Mouse (Mus musculus): ENCODE measurements around the gene Slc8a1. TPM values are rescaled to one million over a fixed set of nuclear protein-coding genes. Genes with fewer than 3 reads are reported as not detected.

The Slc8a1 gene
- total and polyA plus RNA-seq, 3 experiments = not detected

DNA sequence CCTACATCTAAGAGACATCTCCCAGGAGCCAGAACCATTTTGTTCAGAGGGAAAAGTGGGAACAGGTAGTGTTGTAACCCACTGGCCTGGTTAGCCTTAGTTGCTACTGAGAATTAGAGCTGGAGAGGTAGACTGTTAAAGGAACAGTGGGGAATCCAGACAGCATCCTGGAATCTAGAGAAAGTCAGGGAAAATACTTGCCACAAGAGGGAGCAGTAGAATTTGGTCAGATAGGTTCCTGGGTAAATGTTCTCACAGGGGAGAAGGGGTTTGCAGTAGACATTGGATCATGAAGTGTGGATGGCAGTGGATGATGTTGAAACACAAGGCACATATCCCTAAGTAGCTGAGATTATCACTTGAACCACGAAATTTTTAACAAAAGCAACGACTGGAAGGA, 71.6 kb downstream of the Slc8a1 start:
- H3K9me3 ChIP-seq (replicated peaks; ENCODE audit: low read length) = peaks cover 66% of the 10 kb centered on the region
- dilution Hi-C loops (cut with MboI; ENCODE audit: extremely low pct_ligation_motif_present, extremely low pct_unique_long_range_greater_than_20kb, low sequenced_read_pairs) (no loop called here), in situ Hi-C loops (cut with MboI; ENCODE audit: low pct_ligation_motif_present, low pct_unique_long_range_greater_than_20kb, low sequenced_read_pairs) (no loop called here)

GRCm38 (mm10) chr17:81664916-81665315, 73.3 kb downstream of the Slc8a1 start:
- Histone ChIP-seq H3K4me2 (ENCODE audit: insufficient read depth, low read depth, poor library complexity, severe bottlenecking) (no peak overlapping the region), H3K9me3 (replicated peaks; ENCODE audit: low read length) (peaks cover 57% of the 10 kb centered on the region), H3K4me1 (ENCODE audit: control insufficient read depth in 1 of 2, insufficient read depth in 2 of 2) (no peaks in the 10 kb centered on the region), H3K36me3 (replicated peaks in 1 of 2; ENCODE audit: control insufficient read depth in 1 of 2, insufficient read depth in 1 of 2, low read length in 1 of 2) (no peaks in the 10 kb centered on the region), H3K9ac (ENCODE audit: insufficient read depth, low read depth) (no peak overlapping the region), H3K79me2 (replicated peaks; ENCODE audit: control insufficient read depth, extremely low read depth, insufficient read depth, poor library complexity, severe bottlenecking) (no peaks in the 10 kb centered on the region), H3K27me3 (replicated peaks) (no peaks in the 10 kb centered on the region), H3K27ac (ENCODE audit: insufficient read depth, low read depth) (no peak overlapping the region), H3K4me3 (replicated peaks in 1 of 3; ENCODE audit: low read depth in 2 of 3, low read length in 2 of 3, poor library complexity in 1 of 3) (no peak overlapping the region)
- in situ Hi-C loops (cut with MboI; ENCODE audit: low pct_ligation_motif_present, low pct_unique_long_range_greater_than_20kb, low sequenced_read_pairs) = no loop called here
- TF ChIP-seq JUN (IDR thresholded peaks at IDR 0.05; ENCODE audit: insufficient read depth, low read depth, low read length) (no peak), MXI1 (IDR thresholded peaks at IDR 0.05; ENCODE audit: low read depth, low read length) (no peak), CHD1 (IDR thresholded peaks at IDR 0.05; ENCODE audit: low read depth, low read length) (no peak), MYC (IDR thresholded peaks at IDR 0.05; ENCODE audit: low read depth, low read length) (no peak), SMC3 (IDR thresholded peaks at IDR 0.05; ENCODE audit: low read depth, low read length) (no peak), USF2 (conservative IDR thresholded peaks at IDR 0.05; ENCODE audit: low read depth, low read length) (no peak), RCOR1 (conservative IDR thresholded peaks at IDR 0.05; ENCODE audit: low read depth, low read length) (no peak), IRF4 (IDR thresholded peaks at IDR 0.05; ENCODE audit: low read depth, low read length) (no peak), ZKSCAN1 (IDR thresholded peaks at IDR 0.05; ENCODE audit: borderline replicate concordance, low read depth, low read length) (no peak), EP300 (IDR thresholded peaks at IDR 0.05; ENCODE audit: low read length) (no peak), UBTF (IDR thresholded peaks at IDR 0.05; ENCODE audit: low read depth, low read length) (no peak)
- no peak for DNase-seq (ENCODE audit: extremely low read depth)
- dilution Hi-C loops (cut with MboI; ENCODE audit: extremely low pct_ligation_motif_present, extremely low pct_unique_long_range_greater_than_20kb, low sequenced_read_pairs) = no loop called here

More for the DNA sequence above, 71.6 kb downstream of the Slc8a1 start:
- Histone ChIP-seq H3K36me3 (replicated peaks in 1 of 2; ENCODE audit: control insufficient read depth in 1 of 2, insufficient read depth in 1 of 2, low read length in 1 of 2) (no peaks in the 10 kb centered on the region), H3K79me2 (replicated peaks; ENCODE audit: control insufficient read depth, extremely low read depth, insufficient read depth, poor library complexity, severe bottlenecking) (no peaks in the 10 kb centered on the region), H3K4me2 (ENCODE audit: insufficient read depth, low read depth, poor library complexity, severe bottlenecking) (no peak overlapping the region), H3K4me1 (ENCODE audit: control insufficient read depth in 1 of 2, insufficient read depth in 2 of 2) (no peaks in the 10 kb centered on the region), H3K4me3 (replicated peaks in 1 of 3; ENCODE audit: low read depth in 2 of 3, low read length in 2 of 3, poor library complexity in 1 of 3) (no peak overlapping the region), H3K27ac (ENCODE audit: insufficient read depth, low read depth) (no peak overlapping the region), H3K9ac (ENCODE audit: insufficient read depth, low read depth) (no peak overlapping the region), H3K27me3 (replicated peaks) (no peaks in the 10 kb centered on the region)
- no peak for TF ChIP-seq UBTF (IDR thresholded peaks at IDR 0.05; ENCODE audit: low read depth, low read length)
- no peak for TF ChIP-seq IRF4 (IDR thresholded peaks at IDR 0.05; ENCODE audit: low read depth, low read length)
- TF ChIP-seq GABPA (IDR thresholded peaks at IDR 0.05; ENCODE audit: insufficient replicate concordance, low read depth, low read length) = no peak
- TF ChIP-seq ZNF384 (IDR thresholded peaks at IDR 0.05; ENCODE audit: low read depth, low read length) = no peak
- TF ChIP-seq JUND (conservative IDR thresholded peaks at IDR 0.05; ENCODE audit: low read depth, low read length) = no peak
- no peak for TF ChIP-seq PAX5 (IDR thresholded peaks at IDR 0.05; ENCODE audit: low read length)
- TF ChIP-seq NRF1 (IDR thresholded peaks at IDR 0.05; ENCODE audit: low read depth, low read length) = no peak
- DNase-seq (ENCODE audit: extremely low read depth) = no peak
